Mouse (Mus musculus) intestine, postnatal 0 days (tissue): ENCODE measurements around the gene Eif4e3. TPM values are rescaled to one million over a fixed set of nuclear protein-coding genes. Genes with fewer than 3 reads are reported as not detected.

ENCODE experiments used
- ATAC-seq: fragments of 200-750 bp; cut with Nextera tagmentation; 2 replicates; pipeline ENCODE4 v1.8.0; 2017; ENCODE audit warnings: mild to moderate bottlenecking, moderate TSS enrichment, moderate library complexity
- H3K27ac ChIP-seq: fragments of 300-500 bp; sonication (generic); 2 replicates; pipeline ENCODE4 v1.5.1; 2014; ENCODE audit warnings: mild to moderate bottlenecking, low read depth, low read length, moderate library complexity
- H3K27me3 ChIP-seq: fragments of 300-500 bp; sonication (generic); replicated peaks from 2 replicates; pipeline ENCODE4 v1.6.1; 2014; ENCODE audit warnings: low read length, mixed read lengths; ENCODE audit not compliant: control insufficient read depth, insufficient read depth
- H3K36me3 ChIP-seq: fragments of 300-500 bp; sonication (generic); 2 replicates; pipeline ENCODE4 v1.6.1; 2014; ENCODE audit warnings: mild to moderate bottlenecking, moderate library complexity; ENCODE audit not compliant: control insufficient read depth, insufficient read depth
- H3K4me1 ChIP-seq: fragments of 300-500 bp; sonication (generic); replicated peaks from 2 replicates; pipeline ENCODE4 v1.6.1; 2014; ENCODE audit warnings: antibody characterized with exemption, low read length, mixed read lengths; ENCODE audit not compliant: control insufficient read depth, insufficient read depth
- H3K4me2 ChIP-seq: fragments of 300-500 bp; sonication (generic); replicated peaks from 2 replicates; pipeline ENCODE4 v1.6.1; 2014; ENCODE audit warnings: low read depth, mild to moderate bottlenecking, moderate library complexity
- H3K4me3 ChIP-seq: fragments of 300-500 bp; sonication (generic); 2 replicates; pipeline ENCODE4 v1.5.1; 2014; ENCODE audit warnings: low read depth, low read length
- H3K9ac ChIP-seq: fragments of 300-500 bp; sonication (generic); 2 replicates; pipeline ENCODE4 v1.6.1; 2014; ENCODE audit warnings: mild to moderate bottlenecking, low read depth, low read length
- H3K9me3 ChIP-seq: fragments of 300-500 bp; sonication (generic); 2 replicates; pipeline ENCODE4 v1.6.1; 2016; ENCODE audit warnings: mixed run types; ENCODE audit not compliant: control insufficient read depth
- CTCF ChIP-seq: sonication (generic); IDR thresholded peaks from 2 replicates; pipeline ENCODE4 v1.5.1; 2016; ENCODE audit warnings: low read depth, mild to moderate bottlenecking, control low read depth, antibody characterized with exemption, moderate library complexity
- WGBS: fragments of 180-500 bp; shearing (Covaris S2); extraction: QIAGEN DNeasy Blood & Tissue Kit; methylation state at CpG from one replicate; pipeline ENCODE4 v1.1.7; 2014; 5-methylcytosine and 5-hydroxymethylcytosine counted together
- polyA plus RNA-seq: library from polyadenylated mRNA; unstranded; fragments of >200 nt; fragmentation: Nextera tagmentation; extraction: Ambion mirVana; gene quantifications from 2 replicates; pipeline ENCODE4 v1.2.1, GENCODE M21; 2015

Gene Eif4e3
- polyA plus RNA-seq, 1 experiment from 2014 or later = 6.7 TPM

GRCm38 (mm10) chr6:99614566-99615271 is 51.9 kb downstream of the Eif4e3 start:
- H3K4me2 ChIP-seq = no peak overlapping the region
- no peak overlapping the region for H3K4me3 ChIP-seq
- ATAC-seq = no peak
- WGBS = 57% methylated on average over 17 of the region's 17 CpGs
- TF ChIP-seq CTCF = no peak
- H3K4me1 ChIP-seq = 0 out of 2 replicates have a peak, but pooled peaks cover 3% of the 10 kb centered on the region
- H3K27ac ChIP-seq = no peak overlapping the region
- H3K9me3 ChIP-seq = no peaks in the 10 kb centered on the region
- no peaks in the 10 kb centered on the region for H3K36me3 ChIP-seq
- no peak overlapping the region for H3K9ac ChIP-seq
- H3K27me3 ChIP-seq = no peaks in the 10 kb centered on the region

- WGBS = 53% methylated on average over 6 of the region's 6 CpGs
- Histone ChIP-seq H3K4me3 (no peak overlapping the region), H3K4me2 (no peak overlapping the region), H3K27me3 (no peaks in the 10 kb centered on the region), H3K36me3 (no peaks in the 10 kb centered on the region), H3K4me1 (no peaks in the 10 kb centered on the region), H3K9ac (no peak overlapping the region), H3K27ac (no peak overlapping the region), H3K9me3 (no peaks in the 10 kb centered on the region)
- no peak for ATAC-seq
- peak; percentile 38 for TF ChIP-seq CTCF
These were observed 54.7 kb downstream of the Eif4e3 start for GRCm38 (mm10) chr6:99611866-99612265.

- H3K4me3 ChIP-seq = no peak overlapping the region
- no peak overlapping the region for H3K27ac ChIP-seq
- no peaks in the 10 kb centered on the region for H3K4me1 ChIP-seq
- no peak for TF ChIP-seq CTCF
- no peak for ATAC-seq
- no peak overlapping the region for H3K9ac ChIP-seq
- H3K9me3 ChIP-seq = no peaks in the 10 kb centered on the region
- no peak overlapping the region for H3K4me2 ChIP-seq
- 45% methylated on average over 14 of the region's 14 CpGs for WGBS
- no peaks in the 10 kb centered on the region for H3K27me3 ChIP-seq
- H3K36me3 ChIP-seq = no peaks in the 10 kb centered on the region
These were observed 55.8 kb downstream of the Eif4e3 start for GRCm38 (mm10) chr6:99610454-99611427.

GRCm38 (mm10) chr6:99606079-99606478 is 60.5 kb downstream of the Eif4e3 start:
- H3K9me3 ChIP-seq = no peaks in the 10 kb centered on the region
- H3K27ac ChIP-seq = no peak overlapping the region
- no peak for ATAC-seq
- no peak overlapping the region for H3K4me2 ChIP-seq
- no peak overlapping the region for H3K4me3 ChIP-seq
- H3K27me3 ChIP-seq = no peaks in the 10 kb centered on the region
- no peaks in the 10 kb centered on the region for H3K4me1 ChIP-seq
- TF ChIP-seq CTCF = no peak
- H3K9ac ChIP-seq = no peak overlapping the region
- WGBS = 81% methylated on average over 7 of the region's 7 CpGs
- H3K36me3 ChIP-seq = no peaks in the 10 kb centered on the region

GRCm38 (mm10) chr6:99604758-99605157 is 61.8 kb downstream of the Eif4e3 start:
- no peaks in the 10 kb centered on the region for H3K36me3 ChIP-seq
- H3K4me3 ChIP-seq = no peak overlapping the region
- no peak overlapping the region for H3K27ac ChIP-seq
- 55% methylated on average over 2 of the region's 2 CpGs for WGBS
- H3K4me1 ChIP-seq = no peaks in the 10 kb centered on the region
- ATAC-seq = no peak
- H3K4me2 ChIP-seq = no peak overlapping the region
- no peak overlapping the region for H3K9ac ChIP-seq
- H3K9me3 ChIP-seq = no peaks in the 10 kb centered on the region
- TF ChIP-seq CTCF = no peak
- no peaks in the 10 kb centered on the region for H3K27me3 ChIP-seq

- no peak overlapping the region for H3K9ac ChIP-seq
- no peak overlapping the region for H3K27ac ChIP-seq
- no peak for TF ChIP-seq CTCF
- H3K4me2 ChIP-seq = no peak overlapping the region
- H3K27me3 ChIP-seq = no peaks in the 10 kb centered on the region
- H3K4me1 ChIP-seq = no peaks in the 10 kb centered on the region
- 81% methylated on average over 7 of the region's 7 CpGs for WGBS
- no peak overlapping the region for H3K4me3 ChIP-seq
- no peaks in the 10 kb centered on the region for H3K9me3 ChIP-seq
- no peak for ATAC-seq
- no peaks in the 10 kb centered on the region for H3K36me3 ChIP-seq
These were observed 64.1 kb downstream of the Eif4e3 start for GRCm38 (mm10) chr6:99602434-99602833.
